Mouse (Mus musculus) thymus, postnatal 10 days (tissue): ENCODE measurements around the gene Shc1.

Experiments used
- DNase-seq, 2 experiments: peaks; one replicate each; pipeline ENCODE4 v3.0.0; 2021; ENCODE audit warnings: low spot score in 2 of 2

Gene Shc1

GRCm38 (mm10) chr3:89390111-89390515 is 28.1 kb upstream of the Shc1 start:
- no peak for DNase-seq

- DNase-seq = no peak
Observed at GRCm38 (mm10) chr3:89390699-89391662, 27.3 kb upstream of the Shc1 start.

- DNase-seq = no peak
Observed at GRCm38 (mm10) chr3:89391663-89392511, 26.4 kb upstream of the Shc1 start.

GRCm38 (mm10) chr3:89392871-89393311 is 25.4 kb upstream of the Shc1 start:
- no peak for DNase-seq

- peak in 1 of 2 experiments; percentile 66 for DNase-seq
Observed at GRCm38 (mm10) chr3:89393605-89394004, 24.6 kb upstream of the Shc1 start.

- DNase-seq = peak in 1 of 2 experiments; percentile 19
Observed at GRCm38 (mm10) chr3:89394006-89394893, 24.0 kb upstream of the Shc1 start, which contains the start of gene Zbtb7b. Gene Zbtb7b, minus strand, starts transcription at chr3:89394776.

- DNase-seq = no peak
Observed at GRCm38 (mm10) chr3:89394894-89395256, 23.4 kb upstream of the Shc1 start.

- no peak for DNase-seq
Observed at GRCm38 (mm10) chr3:89395419-89395805, 22.8 kb upstream of the Shc1 start.

- DNase-seq = peak; percentile 70 to 78
Observed at GRCm38 (mm10) chr3:89395806-89396653, 22.2 kb upstream of the Shc1 start.

- DNase-seq = no peak
Observed at GRCm38 (mm10) chr3:89396654-89397005, 21.6 kb upstream of the Shc1 start.

- DNase-seq = no peak
Observed at GRCm38 (mm10) chr3:89401329-89401728, 16.9 kb upstream of the Shc1 start.

GRCm38 (mm10) chr3:89402693-89403092 is 15.6 kb upstream of the Shc1 start, which contains the start of gene Lenep:
Gene Lenep, minus strand, starts transcription at chr3:89402793.
- DNase-seq = no peak

- DNase-seq = no peak
Observed at GRCm38 (mm10) chr3:89406887-89407286, 11.4 kb upstream of the Shc1 start.

- no peak for DNase-seq
Observed at GRCm38 (mm10) chr3:89408448-89408847, 9.8 kb upstream of the Shc1 start.

- DNase-seq = no peak
Observed at GRCm38 (mm10) chr3:89409701-89410100, 8.5 kb upstream of the Shc1 start.

GRCm38 (mm10) chr3:89410864-89411263 is 7.4 kb upstream of the Shc1 start:
- DNase-seq = no peak

- DNase-seq = peak; percentile 98 to 99
Observed at GRCm38 (mm10) chr3:89411490-89412393, 6.5 kb upstream of the Shc1 start, which contains the start of gene Flad1. Gene Flad1, minus strand, starts transcription at chr3:89411870.

GRCm38 (mm10) chr3:89416158-89416557 is 2.1 kb upstream of the Shc1 start:
- no peak for DNase-seq

GRCm38 (mm10) chr3:89417131-89417530 is 1.1 kb upstream of the Shc1 start:
- no peak for DNase-seq
